Mouse (Mus musculus) neural tube, embryonic 15.5 days (tissue): ENCODE data around the gene Ccdc191. TPM values are rescaled to one million over a fixed set of nuclear protein-coding genes. Genes with fewer than 3 reads are reported as not detected.

Source experiments
- ATAC-seq: fragments of 200-750 bp; cut with Nextera tagmentation; 2 replicates; pipeline ENCODE4 v1.8.0; 2017; ENCODE audit warnings: mild to moderate bottlenecking, moderate TSS enrichment, moderate library complexity; ENCODE audit not compliant: low FRiP score
- H3K27ac ChIP-seq: fragments of 300-500 bp; sonication (generic); replicated peaks from 2 replicates; pipeline ENCODE4 v1.5.1; 2015; ENCODE audit warnings: mild to moderate bottlenecking, inconsistent platforms
- H3K27me3 ChIP-seq: fragments of 300-500 bp; sonication (generic); replicated peaks from 2 replicates; pipeline ENCODE4 v1.6.1; 2015; ENCODE audit warnings: inconsistent platforms
- H3K36me3 ChIP-seq: fragments of 300-500 bp; sonication (generic); 2 replicates; pipeline ENCODE4 v1.6.1; 2015; ENCODE audit warnings: inconsistent platforms
- H3K4me1 ChIP-seq: fragments of 300-500 bp; sonication (generic); 2 replicates; pipeline ENCODE4 v1.6.1; 2015; ENCODE audit warnings: inconsistent platforms
- H3K4me2 ChIP-seq: fragments of 300-500 bp; sonication (generic); 2 replicates; pipeline ENCODE4 v1.6.1; 2015; ENCODE audit warnings: inconsistent platforms, mild to moderate bottlenecking, moderate library complexity
- H3K4me3 ChIP-seq: fragments of 300-500 bp; sonication (generic); replicated peaks from 2 replicates; pipeline ENCODE4 v1.5.1; 2015; ENCODE audit warnings: mild to moderate bottlenecking, inconsistent platforms
- H3K9ac ChIP-seq: fragments of 300-500 bp; sonication (generic); replicated peaks from 2 replicates; pipeline ENCODE4 v1.6.1; 2015; ENCODE audit warnings: mild to moderate bottlenecking, inconsistent platforms
- H3K9me3 ChIP-seq: fragments of 300-500 bp; sonication (generic); replicated peaks from 2 replicates; pipeline ENCODE4 v1.6.1; 2016; ENCODE audit warnings: inconsistent platforms
- WGBS: fragments of 180-500 bp; shearing (Covaris S2); methylation state at CpG from one replicate; pipeline ENCODE4 v1.1.7; 2015; ENCODE audit warnings: mixed read lengths; 5-methylcytosine and 5-hydroxymethylcytosine counted together
- polyA plus RNA-seq: library from polyadenylated mRNA; unstranded; fragments of >200 nt; fragmentation: Nextera tagmentation; extraction: Ambion mirVana; gene quantifications from 2 replicates; pipeline ENCODE4 v1.2.1, GENCODE M21; 2015

The Ccdc191 gene
- polyA plus RNA-seq, 1 experiment from 2014 or later: 6.6 TPM

- WGBS: 82% methylated on average over 7 of the region's 7 CpGs
- no peaks in the 10 kb centered on the region for H3K36me3 ChIP-seq
- peaks cover 15% of the 10 kb centered on the region for H3K4me1 ChIP-seq
- no peak overlapping the region for H3K9ac ChIP-seq
- peak overlapping the region; percentile 30; the same call in 1 of the 2 replicates for H3K27ac ChIP-seq
- no peaks in the 10 kb centered on the region for H3K27me3 ChIP-seq
- H3K9me3 ChIP-seq: no peaks in the 10 kb centered on the region
- ATAC-seq: no peak
- no peak overlapping the region for H3K4me3 ChIP-seq
- H3K4me2 ChIP-seq: no peak overlapping the region
Observed at GRCm38 (mm10) chr16:43932319-43932718, 42.7 kb downstream of the Ccdc191 start.

- Histone ChIP-seq H3K4me2 (no peak overlapping the region), H3K4me1 (peaks cover 15% of the 10 kb centered on the region)
- WGBS: 91% methylated on average over 6 of the region's 6 CpGs
Observed at GRCm38 (mm10) chr16:43933041-43933440, 43.4 kb downstream of the Ccdc191 start.

GRCm38 (mm10) chr16:43934856-43935255, 45.3 kb downstream of the Ccdc191 start:
- no peak overlapping the region for H3K4me3 ChIP-seq
- H3K4me2 ChIP-seq: no peak overlapping the region
- H3K27me3 ChIP-seq: no peaks in the 10 kb centered on the region
- H3K27ac ChIP-seq: no peak overlapping the region
- no peak for ATAC-seq
- peaks cover 15% of the 10 kb centered on the region for H3K4me1 ChIP-seq
- no peaks in the 10 kb centered on the region for H3K9me3 ChIP-seq
- no peaks in the 10 kb centered on the region for H3K36me3 ChIP-seq
- 79% methylated on average over 8 of the region's 8 CpGs for WGBS
- H3K9ac ChIP-seq: no peak overlapping the region

More at GRCm38 (mm10) chr16:43933041-43933440, 43.4 kb downstream of the Ccdc191 start:
- no peak overlapping the region for H3K9ac ChIP-seq
- no peaks in the 10 kb centered on the region for H3K9me3 ChIP-seq
- ATAC-seq: no peak
- H3K36me3 ChIP-seq: no peaks in the 10 kb centered on the region
- H3K27ac ChIP-seq: no peak overlapping the region
- no peaks in the 10 kb centered on the region for H3K27me3 ChIP-seq
- H3K4me3 ChIP-seq: no peak overlapping the region

GRCm38 (mm10) chr16:43935367-43935766, 45.8 kb downstream of the Ccdc191 start:
- Histone ChIP-seq H3K4me1 (peaks cover 15% of the 10 kb centered on the region), H3K36me3 (no peaks in the 10 kb centered on the region), H3K9me3 (no peaks in the 10 kb centered on the region), H3K27me3 (no peaks in the 10 kb centered on the region), H3K4me2 (no peak overlapping the region), H3K4me3 (no peak overlapping the region), H3K9ac (no peak overlapping the region), H3K27ac (no peak overlapping the region)
- no peak for ATAC-seq
- WGBS: 70% methylated on average over 3 of the region's 3 CpGs

- Histone ChIP-seq H3K4me1 (peaks cover 15% of the 10 kb centered on the region), H3K9ac (no peak overlapping the region), H3K4me2 (no peak overlapping the region), H3K4me3 (no peak overlapping the region), H3K27me3 (no peaks in the 10 kb centered on the region), H3K36me3 (no peaks in the 10 kb centered on the region), H3K27ac (no peak overlapping the region), H3K9me3 (no peaks in the 10 kb centered on the region)
- ATAC-seq: no peak
- 77% methylated on average over 3 of the region's 3 CpGs for WGBS
Observed at GRCm38 (mm10) chr16:43935892-43936291, 46.3 kb downstream of the Ccdc191 start.

GRCm38 (mm10) chr16:43940846-43941245, 51.2 kb downstream of the Ccdc191 start:
- Histone ChIP-seq H3K4me3 (no peak overlapping the region), H3K9me3 (no peaks in the 10 kb centered on the region), H3K4me1 (no peaks in the 10 kb centered on the region), H3K36me3 (no peaks in the 10 kb centered on the region), H3K4me2 (no peak overlapping the region), H3K9ac (no peak overlapping the region), H3K27ac (no peak overlapping the region), H3K27me3 (no peaks in the 10 kb centered on the region)
- WGBS: 54% methylated on average over 4 of the region's 4 CpGs
- ATAC-seq: no peak

GRCm38 (mm10) chr16:43945351-43945750, 55.8 kb downstream of the Ccdc191 start:
- Histone ChIP-seq H3K4me3 (no peak overlapping the region), H3K36me3 (no peaks in the 10 kb centered on the region), H3K9ac (no peak overlapping the region), H3K9me3 (no peaks in the 10 kb centered on the region), H3K4me2 (no peak overlapping the region), H3K4me1 (no peaks in the 10 kb centered on the region), H3K27ac (no peak overlapping the region), H3K27me3 (no peaks in the 10 kb centered on the region)
- 88% methylated on average over 3 of the region's 3 CpGs for WGBS
- ATAC-seq: no peak

- Histone ChIP-seq H3K27me3 (no peaks in the 10 kb centered on the region), H3K4me2 (no peak overlapping the region), H3K4me1 (no peaks in the 10 kb centered on the region), H3K9me3 (no peaks in the 10 kb centered on the region), H3K36me3 (no peaks in the 10 kb centered on the region), H3K9ac (no peak overlapping the region), H3K4me3 (no peak overlapping the region), H3K27ac (no peak overlapping the region)
- no peak for ATAC-seq
- WGBS: 82% methylated on average over 3 of the region's 3 CpGs
Observed at GRCm38 (mm10) chr16:43945869-43946268, 56.3 kb downstream of the Ccdc191 start.

- H3K4me2 ChIP-seq: no peak overlapping the region
- ATAC-seq: no peak
- 85% methylated on average over 4 of the region's 4 CpGs for WGBS
Observed at GRCm38 (mm10) chr16:43951591-43951990, 62.0 kb downstream of the Ccdc191 start.

GRCm38 (mm10) chr16:43954913-43955312, 65.3 kb downstream of the Ccdc191 start:
- Histone ChIP-seq H3K27ac (no peak overlapping the region), H3K4me3 (no peak overlapping the region), H3K4me1 (no peaks in the 10 kb centered on the region), H3K4me2 (no peak overlapping the region), H3K9me3 (no peaks in the 10 kb centered on the region), H3K36me3 (no peaks in the 10 kb centered on the region; the same call in 1 of the 2 replicates), H3K9ac (no peak overlapping the region), H3K27me3 (no peaks in the 10 kb centered on the region)
- ATAC-seq: no peak
- 88% methylated on average over 6 of the region's 6 CpGs for WGBS

More at GRCm38 (mm10) chr16:43951591-43951990, 62.0 kb downstream of the Ccdc191 start:
- no peak overlapping the region for H3K4me3 ChIP-seq
- no peak overlapping the region for H3K9ac ChIP-seq
- no peaks in the 10 kb centered on the region for H3K4me1 ChIP-seq
- no peaks in the 10 kb centered on the region for H3K36me3 ChIP-seq
- no peaks in the 10 kb centered on the region for H3K9me3 ChIP-seq
- no peak overlapping the region for H3K27ac ChIP-seq
- no peaks in the 10 kb centered on the region for H3K27me3 ChIP-seq

- H3K27ac ChIP-seq: no peak overlapping the region
- ATAC-seq: no peak
- H3K9me3 ChIP-seq: no peaks in the 10 kb centered on the region
- no peak overlapping the region for H3K4me2 ChIP-seq
- no peak overlapping the region for H3K4me3 ChIP-seq
- no peaks in the 10 kb centered on the region; the same call in 1 of the 2 replicates for H3K36me3 ChIP-seq
- WGBS: 94% methylated on average over 4 of the region's 4 CpGs
- H3K9ac ChIP-seq: no peak overlapping the region
- no peaks in the 10 kb centered on the region for H3K4me1 ChIP-seq
- H3K27me3 ChIP-seq: no peaks in the 10 kb centered on the region
Observed at GRCm38 (mm10) chr16:43958038-43958437, 68.4 kb downstream of the Ccdc191 start.

- no peak for ATAC-seq
- no peak overlapping the region for H3K4me2 ChIP-seq
- WGBS: 92% methylated on average over 9 of the region's 9 CpGs
Observed at GRCm38 (mm10) chr16:43963291-43963690, 73.7 kb downstream of the Ccdc191 start.

More at GRCm38 (mm10) chr16:43963291-43963690, 73.7 kb downstream of the Ccdc191 start:
- Histone ChIP-seq H3K27me3 (no peaks in the 10 kb centered on the region), H3K4me3 (no peak overlapping the region), H3K9ac (no peak overlapping the region), H3K4me1 (0 out of 2 replicates have a peak, but pooled peaks cover 5% of the 10 kb centered on the region), H3K9me3 (no peaks in the 10 kb centered on the region), H3K36me3 (peaks cover 2% of the 10 kb centered on the region; the same call in 1 of the 2 replicates), H3K27ac (no peak overlapping the region)
